Mouse (Mus musculus) mesoderm, embryonic 11.5 days (tissue): ENCODE results near the gene Rrp15.

Source experiments
- DNase-seq: peaks from one replicate; pipeline ENCODE4 v3.0.0-alpha.2; 2012; ENCODE audit warnings: low read depth, low spot score

The Rrp15 gene

DNA sequence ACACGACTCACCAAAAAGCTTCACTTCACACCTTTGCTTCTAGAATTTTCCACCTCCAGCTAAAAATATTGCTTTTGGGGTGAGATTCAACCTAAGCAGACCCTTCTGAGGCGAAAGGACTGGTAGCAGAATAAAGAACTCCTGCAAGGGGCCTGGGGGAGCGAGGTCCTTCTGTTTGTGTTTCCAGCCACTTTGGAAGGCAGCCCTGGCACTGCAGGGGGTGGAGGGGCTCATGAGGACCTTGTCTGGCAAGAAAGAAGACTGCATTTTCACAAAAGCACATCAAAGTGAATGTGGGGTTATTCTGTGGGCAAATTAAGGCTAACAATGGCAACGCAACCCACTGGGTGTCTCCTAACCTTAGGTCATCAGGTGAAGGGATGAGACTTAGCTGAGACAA, 76.0 kb downstream of the Rrp15 start:
- no peak for DNase-seq
